ENCODE assay signal across 27 mouse cellular contexts in the genomic region with DNA sequence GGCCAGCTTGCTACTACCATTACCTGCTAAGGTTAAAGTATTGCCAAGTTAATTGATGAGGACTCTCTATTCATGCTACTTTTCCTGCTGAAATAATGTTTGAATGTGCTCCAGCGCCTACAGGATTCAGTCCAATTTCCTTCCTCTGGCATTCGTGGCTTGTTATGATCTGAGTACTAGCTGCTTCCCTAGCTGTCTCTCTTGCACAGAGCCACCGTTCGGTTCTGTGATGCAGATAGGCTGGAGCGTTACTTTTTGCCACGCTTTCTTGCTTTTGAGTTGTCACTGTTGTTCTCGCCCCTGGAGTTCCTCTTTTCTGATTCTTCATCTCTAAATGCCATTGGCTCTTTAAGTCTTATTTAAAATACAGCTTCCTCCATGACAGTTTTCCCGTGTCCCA.
DNase-seq lines count a peak whose midpoint lies in the region; ATAC-seq and TF ChIP-seq lines count a peak whose summit lies in the region.
"Had no signal": no experiment of that assay in that cellular context is flagged by ENCODE, and none has a peak within 500 bp of the region (broad histone marks: within the 10 kb centered on the region; RNA-seq: fewer than 3 reads in every experiment).

No protein-coding gene starts in this region.

- no peak overlapping the region for H3K27ac ChIP-seq in forebrain, embryonic 14.5 days (ENCODE audit: low read depth, low read length)
- H3K27ac ChIP-seq in forebrain, embryonic 15.5 days (replicated peaks) = no peak overlapping the region
- H3K27ac ChIP-seq in midbrain, postnatal 0 days (ENCODE audit: low read depth, low read length) = no peak overlapping the region
- H3K27ac ChIP-seq in midbrain, embryonic 15.5 days = no peak overlapping the region
- H3K27ac ChIP-seq: embryonic facial prominence, embryonic 15.5 days; gastrocnemius, adult 2 months; heart, embryonic 15.5 days; hindbrain, embryonic 14.5 days; left cerebral cortex, adult 2 months; limb, embryonic 12.5 days; macrophage; stomach, embryonic 15.5 days had no signal

- H3K9ac ChIP-seq in forebrain, embryonic 14.5 days (ENCODE audit: low read length) = no peak overlapping the region
- H3K9ac ChIP-seq in forebrain, embryonic 15.5 days (replicated peaks) = no peak overlapping the region
- H3K9ac ChIP-seq in midbrain, postnatal 0 days (replicated peaks; ENCODE audit: low read length, poor library complexity, severe bottlenecking) = no peak overlapping the region
- H3K9ac ChIP-seq in midbrain, embryonic 15.5 days = no peak overlapping the region
- H3K9ac ChIP-seq: embryonic facial prominence, embryonic 15.5 days; heart, embryonic 15.5 days; hindbrain, embryonic 14.5 days; limb, embryonic 12.5 days; liver, postnatal 0 days; stomach, embryonic 15.5 days had no signal

- H3K4me3 ChIP-seq in forebrain, embryonic 14.5 days (ENCODE audit: low read depth, low read length) = no peak overlapping the region
- no peak overlapping the region for H3K4me3 ChIP-seq in forebrain, embryonic 15.5 days
- no peak overlapping the region for H3K4me3 ChIP-seq in midbrain, postnatal 0 days (ENCODE audit: low read depth, low read length)
- H3K4me3 ChIP-seq in midbrain, embryonic 15.5 days = no peak overlapping the region
- H3K4me3 ChIP-seq: embryonic facial prominence, embryonic 15.5 days; gastrocnemius, adult 2 months; heart, embryonic 15.5 days; left cerebral cortex, adult 2 months; limb, embryonic 12.5 days; stomach, embryonic 15.5 days had no signal

- WGBS in forebrain, embryonic 14.5 days = 70% methylated on average over 8 of the region's 8 CpGs
- WGBS in forebrain, embryonic 15.5 days = 50% methylated on average over 8 of the region's 8 CpGs
- 56% methylated on average over 8 of the region's 8 CpGs for WGBS in midbrain, postnatal 0 days
- 57% methylated on average over 8 of the region's 8 CpGs for WGBS in midbrain, embryonic 15.5 days

- no peak overlapping the region for H3K4me2 ChIP-seq in forebrain, embryonic 14.5 days (ENCODE audit: low read length)
- H3K4me2 ChIP-seq in forebrain, embryonic 15.5 days (replicated peaks) = no peak overlapping the region
- peak overlapping the region; percentile 4; the same call in 1 of the 2 replicates for H3K4me2 ChIP-seq in midbrain, postnatal 0 days (ENCODE audit: low read depth, low read length, poor library complexity, severe bottlenecking)
- no peak overlapping the region for H3K4me2 ChIP-seq in midbrain, embryonic 15.5 days
- H3K4me2 ChIP-seq: embryonic facial prominence, embryonic 15.5 days; heart, embryonic 15.5 days; hindbrain, embryonic 14.5 days; limb, embryonic 12.5 days; liver, embryonic 11.5 days; stomach, embryonic 15.5 days had no signal

- H3K27me3 ChIP-seq in forebrain, embryonic 14.5 days (replicated peaks; ENCODE audit: control insufficient read depth, insufficient read depth, low read length) = no peaks in the 10 kb centered on the region
- no peaks in the 10 kb centered on the region for H3K27me3 ChIP-seq in forebrain, embryonic 15.5 days
- H3K27me3 ChIP-seq in midbrain, postnatal 0 days (ENCODE audit: insufficient read depth, low read length) = no peaks in the 10 kb centered on the region
- H3K27me3 ChIP-seq in midbrain, embryonic 15.5 days (replicated peaks) = no peaks in the 10 kb centered on the region
- H3K27me3 ChIP-seq: CH12.LX; embryonic facial prominence, embryonic 15.5 days; heart, embryonic 15.5 days; limb, embryonic 12.5 days; Patski; stomach, embryonic 15.5 days had no signal

- no peak for ATAC-seq in forebrain, embryonic 14.5 days
- no peak for ATAC-seq in forebrain, embryonic 15.5 days (replicated peaks)
- no peak for ATAC-seq in midbrain, postnatal 0 days (ENCODE audit: low FRiP score)
- no peak for ATAC-seq in midbrain, embryonic 15.5 days (replicated peaks)
- ATAC-seq: liver, postnatal 0 days; lung, postnatal 0 days; Patski had no signal

- no peak for TF ChIP-seq POLR2A in brain, embryonic 14.5 days (IDR thresholded peaks at IDR 0.05; ENCODE audit: borderline replicate concordance, extremely low read depth, insufficient read depth, insufficient read length, poor library complexity, severe bottlenecking)

- no peaks in the 10 kb centered on the region for H3K36me3 ChIP-seq in forebrain, embryonic 14.5 days (ENCODE audit: control insufficient read depth, insufficient read depth, low read length)
- no peaks in the 10 kb centered on the region for H3K36me3 ChIP-seq in forebrain, embryonic 15.5 days
- no peaks in the 10 kb centered on the region for H3K36me3 ChIP-seq in midbrain, postnatal 0 days (ENCODE audit: insufficient read depth, low read length)
- H3K36me3 ChIP-seq in midbrain, embryonic 15.5 days (replicated peaks) = no peaks in the 10 kb centered on the region
- H3K36me3 ChIP-seq: embryonic facial prominence, embryonic 15.5 days; G1E; heart, embryonic 15.5 days; limb, embryonic 12.5 days; stomach, embryonic 15.5 days had no signal

- peaks cover 8% of the 10 kb centered on the region; the same call in 1 of the 2 replicates for H3K4me1 ChIP-seq in forebrain, embryonic 14.5 days (ENCODE audit: control insufficient read depth, insufficient read depth, low read length)
- peaks cover 13% of the 10 kb centered on the region for H3K4me1 ChIP-seq in forebrain, embryonic 15.5 days
- 0 out of 2 replicates have a peak, but pooled peaks cover under 1% of the 10 kb centered on the region for H3K4me1 ChIP-seq in midbrain, postnatal 0 days (ENCODE audit: insufficient read depth, low read length)
- H3K4me1 ChIP-seq in midbrain, embryonic 15.5 days = peaks cover 14% of the 10 kb centered on the region
- H3K4me1 ChIP-seq: embryonic facial prominence, embryonic 15.5 days; heart, embryonic 15.5 days; stomach, embryonic 15.5 days had no signal

- peak; percentile 42 for DNase-seq in forebrain, embryonic 14.5 days (ENCODE audit: low spot score)
- DNase-seq in layer of hippocampus, adult 11-12 months (ENCODE audit: low spot score) = peak; percentile 46
- no peak for DNase-seq in layer of hippocampus, adult 9-10 months (ENCODE audit: low spot score)
- no peak for DNase-seq in midbrain, postnatal 0 days (ENCODE audit: low spot score)
- DNase-seq in brain, embryonic 14.5 days (ENCODE audit: low read depth) = peak; percentile 57
- DNase-seq: B cell, adult 2 months; cerebellum, adult 2 months; gastrocnemius, adult 2 months; heart, postnatal 36 days; kidney, adult 8-10 months; kidney, postnatal 10 days; liver, postnatal 0 days; thymus, postnatal 25 days had no signal

- TF ChIP-seq CTCF in midbrain, postnatal 0 days (IDR thresholded peaks at IDR 0.05) = no peak
- no peak for TF ChIP-seq CTCF in brain, embryonic 14.5 days (IDR thresholded peaks at IDR 0.05; ENCODE audit: borderline replicate concordance, extremely low read depth, insufficient read depth, insufficient read length)

- H3K9me3 ChIP-seq in forebrain, embryonic 14.5 days (replicated peaks; ENCODE audit: control insufficient read depth, low read length) = no peaks in the 10 kb centered on the region
- no peaks in the 10 kb centered on the region for H3K9me3 ChIP-seq in forebrain, embryonic 15.5 days
- H3K9me3 ChIP-seq in midbrain, postnatal 0 days (ENCODE audit: low read length) = no peaks in the 10 kb centered on the region
- H3K9me3 ChIP-seq in midbrain, embryonic 15.5 days = no peaks in the 10 kb centered on the region
- H3K9me3 ChIP-seq: embryonic facial prominence, embryonic 15.5 days; heart, embryonic 15.5 days; limb, embryonic 12.5 days; stomach, embryonic 15.5 days had no signal

Comparison
In these comparisons a context has a peak if more than half of its experiments do, and no peak if none do; other contexts are left out.
1. DNase-seq: peak in forebrain, embryonic 14.5 days (single experiment), layer of hippocampus, adult 11-12 months (single experiment) and brain, embryonic 14.5 days (single experiment); none in layer of hippocampus, adult 9-10 months (single experiment) and midbrain, postnatal 0 days (single experiment).